Mouse (Mus musculus): ENCODE results near the gene Nell1.
A peak's percentile ranks its signal among the peaks of the same experiment; 100 is the strongest.

Gene Nell1

DNA sequence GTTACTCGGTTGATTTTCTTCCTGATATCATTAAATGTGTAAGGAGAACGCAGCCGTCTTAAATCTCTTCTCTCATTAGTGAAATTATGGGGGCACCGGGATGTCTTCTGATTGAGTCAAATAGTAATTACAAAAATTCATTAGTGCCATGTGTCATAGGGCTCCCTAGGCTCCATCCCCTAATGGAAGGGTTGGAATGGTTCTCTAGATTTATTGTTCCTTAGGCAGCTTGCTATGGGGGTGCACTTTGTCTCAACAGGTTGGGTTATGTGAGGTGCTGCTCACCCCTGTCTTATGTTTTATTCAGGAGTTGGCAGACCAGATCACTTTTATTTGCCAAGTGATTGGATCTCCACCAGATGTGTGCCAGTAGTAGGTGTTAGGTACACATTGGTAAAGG, 75.5 kb downstream of the Nell1 start:
- DNase-seq (ENCODE audit: low spot score in 2 of 2) = no peak

DNA sequence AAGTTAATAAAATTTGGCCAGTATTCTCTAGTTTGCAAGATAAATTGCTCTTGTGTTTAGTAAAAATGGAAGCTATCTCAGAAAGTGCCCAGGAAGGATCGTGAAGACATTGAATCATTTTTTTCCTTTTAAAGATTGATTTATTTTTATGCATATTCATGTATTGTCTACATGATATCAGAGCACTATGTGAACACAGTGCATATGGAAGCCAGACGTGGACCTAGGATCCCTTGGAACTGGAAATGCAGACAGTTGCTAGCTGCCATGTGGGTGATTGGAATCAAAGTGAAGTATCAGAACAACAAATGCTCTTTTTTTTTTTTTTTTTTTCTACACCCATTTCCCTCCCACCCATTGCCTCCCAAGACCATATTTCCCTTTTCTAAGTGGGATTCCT, 79.0 kb downstream of the Nell1 start:
- DNase-seq (ENCODE audit: low spot score in 2 of 2) = no peak

DNA sequence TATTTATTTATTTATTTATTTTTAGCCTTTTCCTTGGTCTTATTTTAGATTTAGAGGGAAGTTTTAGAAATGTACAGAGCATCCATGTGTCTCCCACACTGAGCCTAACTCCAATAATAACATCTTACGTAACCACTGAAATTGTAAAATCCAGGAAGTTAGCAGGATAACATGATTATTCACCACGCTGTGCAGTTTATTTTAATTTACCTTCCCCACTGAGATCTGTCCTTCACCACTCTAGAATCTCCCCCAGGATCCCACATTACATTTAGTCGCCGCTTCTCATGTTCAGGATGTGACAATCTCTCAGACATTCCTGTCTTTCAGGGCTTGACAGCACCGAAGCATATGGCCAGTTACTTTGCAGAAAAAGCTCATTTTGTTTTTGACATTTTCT, 119.8 kb downstream of the Nell1 start:
- DNase-seq (ENCODE audit: low spot score in 2 of 2) = peak; percentile 15 to 18

DNA sequence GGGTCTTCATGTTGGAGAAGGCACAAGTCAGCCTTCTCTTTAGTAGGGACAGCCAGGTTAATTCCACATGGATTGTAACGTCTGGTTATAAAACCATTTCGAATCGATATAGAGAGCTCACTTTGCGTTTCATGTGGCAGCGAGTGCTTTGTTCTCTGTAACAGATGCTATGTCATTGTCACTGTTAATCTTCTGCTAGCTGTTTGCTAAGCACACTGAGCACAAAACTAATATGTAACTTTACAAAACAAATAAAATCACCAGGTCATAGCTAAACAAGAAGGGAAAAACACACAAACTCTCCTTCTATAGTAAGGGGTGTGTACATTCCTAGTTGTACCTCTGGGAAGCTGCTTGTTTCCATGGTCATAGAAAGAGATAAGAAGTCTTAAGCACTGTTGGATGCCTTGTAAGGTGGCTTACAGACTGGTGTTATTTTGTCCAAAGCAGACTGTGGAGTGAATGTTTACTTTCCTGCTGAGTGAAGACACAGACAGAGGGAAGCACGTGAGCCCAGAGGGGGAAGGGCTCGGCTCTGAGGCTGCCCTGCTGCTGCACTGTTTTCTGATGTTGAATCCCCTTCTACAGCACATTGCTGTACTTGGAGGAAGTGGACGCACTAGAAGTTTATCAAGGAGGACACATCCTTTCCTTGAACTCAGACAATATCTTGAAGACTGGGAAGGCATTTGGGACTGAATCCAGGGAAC, 131.1 kb downstream of the Nell1 start:
- no peak for DNase-seq (ENCODE audit: low spot score in 2 of 2)

DNA sequence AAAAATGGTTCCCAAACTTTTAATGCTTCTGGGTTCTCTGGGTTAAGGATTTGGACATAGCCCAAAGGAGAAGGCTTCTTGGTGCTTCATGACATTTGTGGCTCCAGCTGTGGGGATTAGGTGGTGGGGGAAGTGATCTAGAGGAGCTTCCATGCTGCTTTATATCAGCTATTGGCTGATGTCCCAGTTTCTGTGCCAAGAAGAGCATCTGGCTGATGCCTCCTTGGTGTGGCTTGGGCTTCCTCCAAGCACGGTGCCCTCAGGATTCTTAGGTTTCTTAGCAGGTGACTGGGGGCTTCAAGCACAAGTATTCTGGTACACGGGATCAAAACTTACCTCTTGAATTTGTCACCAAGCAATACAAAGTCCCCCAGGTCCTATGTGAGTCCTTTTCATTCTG, 132.6 kb downstream of the Nell1 start:
- DNase-seq (ENCODE audit: low spot score in 2 of 2) = no peak

GRCm38 (mm10) chr7:50118348-50118747, 143.7 kb downstream of the Nell1 start:
- DNase-seq (ENCODE audit: low spot score in 2 of 2) = no peak

GRCm38 (mm10) chr7:50137706-50138105, 163.0 kb downstream of the Nell1 start:
- peak; percentile 19 to 28 for DNase-seq (ENCODE audit: low spot score in 2 of 2)

GRCm38 (mm10) chr7:50149326-50149725, 174.7 kb downstream of the Nell1 start:
- DNase-seq (ENCODE audit: low spot score in 2 of 2) = no peak

DNA sequence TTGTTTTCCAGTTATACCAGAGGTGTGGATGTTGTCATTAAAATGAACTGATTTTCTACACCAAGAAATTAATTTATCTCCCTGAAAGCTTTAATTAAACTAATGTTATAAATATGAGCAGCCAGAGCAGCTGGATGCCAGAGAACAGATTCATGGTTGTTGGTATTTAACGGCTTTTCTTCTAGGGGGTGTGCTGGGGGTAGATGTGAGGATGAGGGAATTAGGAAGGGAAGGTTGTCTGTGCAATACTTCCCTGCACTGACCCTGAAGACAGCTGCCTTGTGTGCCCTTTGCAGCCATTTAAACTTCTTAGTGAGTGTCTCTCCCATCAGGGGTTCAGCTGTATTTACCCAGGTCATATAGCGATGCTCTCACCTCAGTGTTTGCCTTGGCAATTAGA, 176.2 kb downstream of the Nell1 start:
- DNase-seq (ENCODE audit: low spot score in 2 of 2) = no peak

DNA sequence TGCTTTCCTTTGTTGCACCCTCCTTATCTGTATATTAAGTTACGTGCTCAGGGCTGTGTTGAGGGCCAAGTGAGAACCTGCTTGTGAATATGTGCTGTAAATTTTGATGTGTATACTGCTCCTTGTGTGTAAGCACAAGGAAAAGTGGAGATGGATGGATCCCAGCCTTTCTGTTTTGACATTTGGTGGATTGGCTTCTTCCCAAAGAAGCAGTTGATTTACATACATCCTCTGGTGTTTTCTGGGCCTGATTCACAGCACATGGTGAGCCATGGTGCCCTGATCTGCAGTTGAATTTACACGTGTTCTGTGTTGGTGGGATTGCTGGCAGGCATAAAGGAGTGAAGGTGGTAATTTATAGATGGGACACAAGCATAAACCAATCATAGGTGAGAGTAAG, 179.0 kb downstream of the Nell1 start:
- peak in 1 of 2 experiments; percentile 12 for DNase-seq (ENCODE audit: low spot score in 2 of 2)

- peak; percentile 8 to 12 for DNase-seq (ENCODE audit: low spot score in 2 of 2)
Measured at GRCm38 (mm10) chr7:50162602-50163001, 187.9 kb downstream of the Nell1 start.

- no peak for DNase-seq (ENCODE audit: low spot score in 2 of 2)
Measured at GRCm38 (mm10) chr7:50168778-50169177, 194.1 kb downstream of the Nell1 start.

DNA sequence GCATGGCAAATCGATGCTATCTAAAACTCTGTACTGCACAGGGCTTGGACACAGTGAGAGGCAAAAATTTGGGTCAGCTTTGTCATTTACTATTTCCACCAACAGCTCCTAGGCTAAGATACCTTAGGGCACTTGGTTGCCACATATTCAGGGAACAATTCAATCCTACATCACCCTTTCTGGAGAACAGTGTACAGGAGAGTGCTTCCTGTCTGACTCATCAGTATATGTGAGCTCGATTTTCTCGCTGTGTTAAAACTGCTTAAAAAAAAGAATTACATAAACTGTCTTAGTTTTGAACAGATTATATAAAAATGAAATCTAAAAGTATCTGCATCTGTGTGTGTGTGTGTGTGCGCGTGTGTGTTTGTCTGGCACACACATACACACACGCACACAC, 211.6 kb downstream of the Nell1 start:
- DNase-seq (ENCODE audit: low spot score in 2 of 2) = peak in 1 of 2 experiments; percentile 11

DNA sequence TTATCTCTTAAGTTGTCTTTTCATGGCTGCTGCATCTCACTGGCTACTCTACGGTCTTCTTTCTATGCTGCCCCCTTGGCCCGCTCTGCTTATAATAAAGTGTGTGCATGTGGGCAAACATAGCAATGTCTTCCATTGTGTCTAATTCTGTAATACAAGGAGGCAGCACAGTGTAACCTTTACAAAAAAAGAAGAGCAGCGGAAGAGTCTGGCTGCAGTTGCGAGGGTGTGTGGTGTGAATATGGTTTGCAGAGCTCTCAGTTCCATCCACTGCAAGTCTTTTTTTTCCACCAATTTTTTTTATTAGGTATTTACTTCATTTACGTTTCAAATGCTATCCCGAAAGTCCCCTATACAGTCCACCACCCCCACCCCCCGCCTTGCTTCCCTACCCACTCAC, 219.3 kb downstream of the Nell1 start:
- DNase-seq (ENCODE audit: low spot score in 2 of 2) = no peak

DNA sequence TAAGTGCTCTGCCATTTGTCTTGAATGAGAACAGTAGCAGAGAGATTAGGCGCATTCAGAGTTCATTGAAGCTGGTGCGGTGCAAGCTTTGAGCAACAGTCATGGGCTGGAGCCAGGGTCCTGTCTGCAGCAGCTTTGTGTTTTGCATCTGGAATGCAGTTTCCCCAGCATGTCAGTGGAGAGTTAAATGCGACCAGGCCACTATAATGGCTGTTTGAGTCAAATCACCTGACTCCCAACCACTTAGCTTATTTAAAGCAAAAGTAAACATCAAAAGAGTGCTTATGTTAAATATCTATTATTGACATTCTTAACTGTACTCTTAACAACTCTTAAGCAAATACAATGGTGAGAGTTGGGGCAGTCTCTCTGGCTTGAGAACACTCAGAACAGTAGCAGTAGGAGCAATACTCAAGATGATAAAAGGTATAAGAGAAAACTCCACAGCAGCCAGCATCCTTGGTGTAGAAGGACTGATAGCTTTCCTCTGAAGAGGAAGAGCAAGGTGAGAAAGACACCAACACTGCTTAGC, 220.5 kb downstream of the Nell1 start:
- DNase-seq (ENCODE audit: low spot score in 2 of 2) = no peak

DNA sequence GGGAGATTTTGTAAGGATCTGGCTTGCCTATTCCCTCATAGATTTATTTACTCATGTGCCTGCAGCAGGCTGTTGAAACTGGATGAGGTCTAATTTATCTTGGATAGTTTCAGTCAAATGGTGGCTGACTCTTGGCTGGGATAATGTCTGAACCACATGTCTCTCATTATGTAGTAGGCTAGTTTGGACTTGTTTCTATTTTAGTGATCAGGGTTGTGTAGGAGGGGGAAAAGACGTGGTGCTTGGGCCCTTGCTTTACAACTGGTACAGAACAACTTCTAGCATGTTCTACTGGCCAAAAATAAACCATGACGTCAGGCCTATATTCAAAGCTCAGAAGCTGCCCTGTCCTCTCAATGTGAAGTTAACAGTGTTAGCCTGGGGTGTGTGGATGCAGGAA, 230.6 kb downstream of the Nell1 start:
- DNase-seq (ENCODE audit: low spot score in 2 of 2) = peak in 1 of 2 experiments; percentile 34

DNA sequence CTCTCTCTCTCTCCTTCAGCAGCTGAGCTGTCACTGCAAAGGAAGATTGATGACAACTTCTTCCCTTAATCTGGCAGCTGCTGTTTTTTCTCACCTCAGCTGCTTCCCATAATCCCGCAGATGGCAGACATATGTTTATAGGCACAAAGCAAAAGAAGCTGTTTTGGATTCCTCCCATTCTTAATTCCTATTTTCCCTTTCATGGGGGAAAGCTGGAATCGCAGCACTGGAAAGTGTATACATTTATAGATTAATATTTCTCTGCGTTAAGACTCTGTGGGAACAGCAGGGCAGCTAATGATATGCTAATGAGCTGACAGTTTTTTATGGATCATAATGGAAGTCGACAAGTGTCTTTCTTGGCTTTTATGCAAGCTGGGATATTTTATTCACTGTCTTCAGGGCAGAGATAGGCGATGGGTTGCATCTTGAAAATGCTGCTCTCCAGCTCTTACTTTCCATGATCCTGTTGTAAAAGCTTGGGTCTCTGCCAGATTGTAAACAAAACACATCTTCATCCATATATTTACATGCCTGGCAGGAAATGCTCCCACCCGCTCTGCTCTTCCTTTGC, 236.1 kb downstream of the Nell1 start:
- DNase-seq (ENCODE audit: low spot score in 2 of 2) = no peak

- DNase-seq (ENCODE audit: low spot score in 2 of 2) = no peak
Measured at GRCm38 (mm10) chr7:50221849-50222248, 247.2 kb downstream of the Nell1 start.

DNA sequence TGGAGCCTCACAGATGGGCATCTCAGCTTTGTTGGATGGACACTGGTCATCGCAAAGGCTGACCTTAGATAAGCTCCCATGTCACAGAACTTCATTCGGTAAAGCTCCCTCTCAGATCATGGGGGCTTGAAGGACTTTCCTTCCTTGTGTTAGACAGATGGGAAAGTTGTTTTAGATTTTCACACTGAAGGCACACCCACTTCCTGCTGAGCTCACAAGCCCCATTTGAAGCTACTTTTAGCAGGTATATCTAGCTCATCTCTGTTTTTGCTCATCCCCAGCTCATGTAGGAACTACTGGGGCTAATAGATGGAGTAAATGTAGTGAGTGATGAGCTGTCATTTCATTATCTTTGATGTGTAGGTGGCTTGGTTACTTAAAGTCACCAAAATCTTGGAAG, 252.0 kb downstream of the Nell1 start:
- DNase-seq (ENCODE audit: low spot score in 2 of 2) = no peak

GRCm38 (mm10) chr7:50228273-50228672, 253.6 kb downstream of the Nell1 start:
- DNase-seq (ENCODE audit: low spot score in 2 of 2) = no peak

DNA sequence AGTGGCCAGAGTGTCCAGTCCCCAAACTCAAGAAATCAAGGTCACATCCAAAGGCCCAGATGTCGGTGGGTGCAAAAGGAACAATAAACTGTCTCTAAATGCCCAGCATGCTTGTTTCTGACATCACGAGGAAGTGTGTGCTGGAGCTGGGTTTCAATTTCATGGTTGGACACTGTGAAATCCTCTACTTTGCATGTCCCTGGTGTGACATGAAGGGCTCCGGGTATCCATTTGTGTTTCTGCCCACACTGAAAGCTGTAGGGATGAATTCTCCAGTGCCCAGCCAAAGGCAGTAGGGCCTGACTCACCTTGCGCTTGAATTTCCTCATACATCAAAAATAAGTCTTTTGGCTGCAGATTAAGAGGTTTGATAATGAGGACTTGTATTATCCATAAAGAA, 266.5 kb downstream of the Nell1 start:
- no peak for DNase-seq (ENCODE audit: low spot score in 2 of 2)

DNA sequence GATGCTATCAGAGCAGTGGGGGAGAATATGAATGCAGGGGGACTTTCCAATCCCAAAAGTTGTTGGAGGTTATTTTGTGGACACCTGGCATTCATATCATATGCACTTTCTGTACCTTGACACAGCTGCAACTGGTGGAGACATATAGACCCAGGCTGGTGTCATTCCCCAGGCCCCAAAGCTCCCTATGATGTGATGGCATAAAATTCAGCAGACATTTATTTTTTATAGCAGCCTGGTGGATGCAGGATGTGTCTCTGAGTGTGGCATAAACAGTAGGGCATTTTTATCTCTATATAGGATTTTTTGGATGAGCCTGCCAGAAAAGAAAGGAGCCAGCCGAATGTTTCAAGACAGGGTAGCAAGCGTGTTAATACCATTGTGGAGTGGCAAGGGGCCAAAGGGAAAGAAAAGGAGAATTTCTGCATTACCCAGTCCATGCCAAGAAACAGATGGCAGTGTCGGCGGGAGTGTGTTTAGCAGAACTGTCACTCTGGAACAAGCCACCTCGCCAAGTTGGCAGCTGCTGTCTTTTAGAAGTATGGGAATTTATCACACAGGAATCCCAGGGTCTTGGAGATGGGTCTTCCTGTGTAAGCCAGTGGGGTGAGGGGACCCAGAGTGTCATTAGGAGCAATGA, 267.1 kb downstream of the Nell1 start:
- DNase-seq (ENCODE audit: low spot score in 2 of 2) = peak; percentile 83 to 95

- no peak for DNase-seq (ENCODE audit: low spot score in 2 of 2)
Measured at GRCm38 (mm10) chr7:50253166-50253565, 278.5 kb downstream of the Nell1 start.
